Mouse (Mus musculus) forebrain, embryonic 14.5 days (tissue): ENCODE measurements at regions not wholly inside any gene's neighbourhood (a gene's known extent, or its start where the extent isn't known, plus 50 kb on each side); places are given as distances from the start of the nearest gene placed in this dataset.

Source experiments
- ATAC-seq: fragments of 200-750 bp; cut with Nextera tagmentation; 2 replicates; pipeline ENCODE4 v1.8.0; 2017; ENCODE audit warnings: mild to moderate bottlenecking, moderate library complexity
- DNase-seq: peaks from one replicate; pipeline ENCODE4 v3.0.0-alpha.2; 2015; ENCODE audit warnings: low spot score
- H3K27ac ChIP-seq: fragments of 300-500 bp; sonication (generic); 2 replicates; pipeline ENCODE4 v1.5.1; 2014; ENCODE audit warnings: low read depth, mild to moderate bottlenecking, control low read depth, low read length, moderate library complexity
- H3K27me3 ChIP-seq: fragments of 300-500 bp; sonication (generic); replicated peaks from 2 replicates; pipeline ENCODE4 v1.6.1; 2014; ENCODE audit warnings: low read length, control low read depth, mixed read lengths; ENCODE audit not compliant: control insufficient read depth, insufficient read depth
- H3K36me3 ChIP-seq: fragments of 300-500 bp; sonication (generic); 2 replicates; pipeline ENCODE4 v1.6.1; 2014; ENCODE audit warnings: low read length, control low read depth; ENCODE audit not compliant: control insufficient read depth, insufficient read depth
- H3K4me1 ChIP-seq: fragments of 300-500 bp; sonication (generic); 2 replicates; pipeline ENCODE4 v1.6.1; 2014; ENCODE audit warnings: antibody characterized with exemption, low read length, control low read depth; ENCODE audit not compliant: control insufficient read depth, insufficient read depth
- H3K4me2 ChIP-seq: fragments of 300-500 bp; sonication (generic); 2 replicates; pipeline ENCODE4 v1.6.1; 2014; ENCODE audit warnings: mild to moderate bottlenecking, control low read depth, low read length
- H3K4me3 ChIP-seq: fragments of 300-500 bp; sonication (generic); 2 replicates; pipeline ENCODE4 v1.5.1; 2014; ENCODE audit warnings: low read depth, low read length, control low read depth
- H3K9ac ChIP-seq: fragments of 300-500 bp; sonication (generic); 2 replicates; pipeline ENCODE4 v1.6.1; 2014; ENCODE audit warnings: mild to moderate bottlenecking, low read length, control low read depth, moderate library complexity
- H3K9me3 ChIP-seq: fragments of 300-500 bp; sonication (generic); replicated peaks from 2 replicates; pipeline ENCODE4 v1.6.1; 2016; ENCODE audit warnings: low read length, control low read depth, mixed read lengths; ENCODE audit not compliant: control insufficient read depth
- WGBS: fragments of 180-500 bp; shearing (Covaris S2); extraction: QIAGEN DNeasy Blood & Tissue Kit; methylation state at CpG from one replicate; pipeline ENCODE4 v1.1.7; 2014; 5-methylcytosine and 5-hydroxymethylcytosine counted together

GRCm38 (mm10) chr4:5126059-5126458, 332.9 kb upstream of the Impad1 start:
- whole genome bisulfite sequencing = 81% methylated on average over 2 of the region's 2 CpGs
- H3K4me1 ChIP-seq = no peaks in the 10 kb centered on the region
- H3K36me3 ChIP-seq = no peaks in the 10 kb centered on the region
- no peak overlapping the region for H3K9ac ChIP-seq
- no peak overlapping the region for H3K4me3 ChIP-seq
- H3K9me3 ChIP-seq = no peaks in the 10 kb centered on the region
- no peak overlapping the region for H3K4me2 ChIP-seq
- no peak overlapping the region for H3K27ac ChIP-seq
- no peaks in the 10 kb centered on the region for H3K27me3 ChIP-seq
- peak; percentile 17 for DNase-seq
- ATAC-seq = no peak

DNA sequence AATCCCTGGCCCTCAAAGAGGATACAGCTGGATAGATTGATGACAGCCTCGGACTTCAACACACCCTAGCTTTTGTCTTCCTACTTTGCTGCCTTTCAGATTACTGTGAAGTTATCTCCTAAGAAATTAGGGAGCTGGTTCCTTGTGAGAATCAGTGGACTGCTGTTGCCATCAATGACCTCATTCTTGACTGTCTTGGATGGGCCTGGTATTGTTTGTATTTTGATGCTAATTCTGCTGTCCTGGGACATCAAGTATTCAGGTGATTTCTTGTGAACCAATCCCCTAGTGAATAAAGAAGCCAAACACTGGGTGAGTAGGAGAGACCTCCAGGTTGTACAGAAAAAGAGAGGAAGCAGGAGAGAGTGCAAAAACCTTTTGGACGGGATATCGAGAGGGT, 305.3 kb upstream of the Impad1 start:
- no peak for DNase-seq

DNA sequence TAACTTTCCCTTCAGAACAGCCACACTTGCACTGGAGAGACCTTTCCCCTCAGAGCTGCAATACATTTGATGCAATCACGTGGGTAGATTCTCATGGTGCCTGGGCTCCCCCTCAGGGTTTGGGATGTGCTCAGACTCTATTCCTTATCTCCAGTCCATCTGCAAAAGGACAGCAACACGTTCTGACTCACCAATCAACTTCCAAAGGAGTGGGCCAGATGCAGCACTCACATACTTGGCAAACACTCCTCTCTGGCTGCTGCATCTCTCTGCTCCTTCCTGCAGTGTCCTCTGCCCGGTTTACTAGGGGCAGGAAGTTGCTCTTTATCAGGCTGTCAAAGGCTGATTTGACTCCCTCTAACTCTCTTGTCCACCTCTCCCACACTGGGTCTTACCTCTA, 285.6 kb upstream of the Impad1 start:
- Histone ChIP-seq H3K4me2 (no peak overlapping the region), H3K4me1 (no peaks in the 10 kb centered on the region), H3K27ac (no peak overlapping the region), H3K9me3 (no peaks in the 10 kb centered on the region), H3K4me3 (no peak overlapping the region), H3K27me3 (no peaks in the 10 kb centered on the region), H3K9ac (no peak overlapping the region), H3K36me3 (no peaks in the 10 kb centered on the region)
- ATAC-seq = no peak
- DNase-seq = no peak
- 68% methylated on average over 3 of the region's 3 CpGs for WGBS

More for the DNA sequence above, 305.3 kb upstream of the Impad1 start:
- H3K27me3 ChIP-seq = no peaks in the 10 kb centered on the region
- no peak overlapping the region for H3K4me3 ChIP-seq
- H3K9ac ChIP-seq = no peak overlapping the region
- no peak overlapping the region for H3K27ac ChIP-seq
- 84% methylated on average over 3 of the region's 3 CpGs for WGBS
- no peak for ATAC-seq
- no peaks in the 10 kb centered on the region for H3K4me1 ChIP-seq
- no peaks in the 10 kb centered on the region for H3K36me3 ChIP-seq
- no peak overlapping the region for H3K4me2 ChIP-seq
- H3K9me3 ChIP-seq = no peaks in the 10 kb centered on the region

DNA sequence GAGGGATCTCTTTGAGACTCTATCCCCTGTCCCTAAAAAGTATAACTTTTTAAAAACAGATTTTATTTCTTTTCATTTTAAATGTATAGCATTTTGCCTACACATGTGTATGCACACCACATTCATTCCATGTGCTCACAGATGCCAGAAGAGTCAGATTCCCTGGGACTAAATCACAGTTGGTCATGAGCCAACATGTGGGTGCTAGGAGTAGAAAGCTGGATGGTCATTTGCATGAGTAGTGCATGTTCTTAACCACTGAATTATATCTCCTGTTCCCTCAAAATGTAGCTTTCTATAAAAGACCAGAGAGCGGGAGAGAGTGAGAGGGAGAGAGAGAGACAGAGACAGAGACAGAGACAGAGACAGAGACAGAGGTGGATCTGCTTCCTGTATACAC, 281.6 kb upstream of the Impad1 start:
- Histone ChIP-seq H3K27ac (no peak overlapping the region), H3K9ac (no peak overlapping the region), H3K27me3 (no peaks in the 10 kb centered on the region), H3K9me3 (no peaks in the 10 kb centered on the region), H3K36me3 (no peaks in the 10 kb centered on the region), H3K4me3 (no peak overlapping the region), H3K4me2 (no peak overlapping the region), H3K4me1 (no peaks in the 10 kb centered on the region)
- DNase-seq = no peak
- WGBS = 80% methylated on average over 1 of the region's 1 CpGs
- ATAC-seq = no peak

- Histone ChIP-seq H3K9ac (no peak overlapping the region), H3K4me2 (no peak overlapping the region), H3K4me1 (no peaks in the 10 kb centered on the region), H3K36me3 (no peaks in the 10 kb centered on the region), H3K9me3 (no peaks in the 10 kb centered on the region), H3K27me3 (no peaks in the 10 kb centered on the region), H3K4me3 (no peak overlapping the region), H3K27ac (no peak overlapping the region)
- WGBS = 73% methylated on average over 4 of the region's 4 CpGs
- DNase-seq (peak; percentile 8), ATAC-seq (peak; percentile 34; the same call in 1 of the 2 replicates)
These were observed 278.1 kb upstream of the Impad1 start for GRCm38 (mm10) chr4:5071243-5071642.

- ATAC-seq (peak; percentile 72; the same call in 1 of the 2 replicates), DNase-seq (peak; percentile 31)
- Histone ChIP-seq H3K4me2 (no peak overlapping the region), H3K4me3 (no peak overlapping the region), H3K36me3 (no peaks in the 10 kb centered on the region), H3K27me3 (no peaks in the 10 kb centered on the region), H3K9ac (no peak overlapping the region), H3K9me3 (no peaks in the 10 kb centered on the region), H3K27ac (no peak overlapping the region), H3K4me1 (no peaks in the 10 kb centered on the region)
- 13% methylated on average over 2 of the region's 2 CpGs for WGBS
These were observed 266.3 kb upstream of the Impad1 start for GRCm38 (mm10) chr4:5059290-5059955.

DNA sequence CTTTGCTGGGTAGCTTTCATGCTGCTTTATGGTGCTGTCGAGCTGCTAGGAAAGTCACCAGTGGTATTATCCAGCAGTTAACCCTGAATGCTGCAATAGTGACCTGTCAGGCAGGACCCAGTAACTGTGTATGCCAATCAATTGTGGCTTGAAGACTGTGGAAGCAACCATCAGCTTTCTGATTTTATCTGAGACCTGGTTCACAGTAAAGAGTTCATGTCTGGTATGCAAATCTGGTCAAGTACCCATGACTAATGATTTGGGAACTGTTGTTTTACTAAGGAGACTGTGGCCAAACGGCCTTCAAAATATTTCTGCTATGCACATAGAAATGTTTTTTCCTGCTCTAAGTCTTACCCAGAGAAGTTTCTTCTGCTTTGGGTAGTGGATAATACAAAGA, 236.8 kb upstream of the Impad1 start:
- WGBS = 71% methylated on average over 2 of the region's 2 CpGs
- Histone ChIP-seq H3K4me3 (no peak overlapping the region), H3K9me3 (no peaks in the 10 kb centered on the region), H3K4me2 (no peak overlapping the region), H3K27ac (no peak overlapping the region), H3K27me3 (no peaks in the 10 kb centered on the region), H3K36me3 (no peaks in the 10 kb centered on the region), H3K9ac (no peak overlapping the region), H3K4me1 (no peaks in the 10 kb centered on the region)
- ATAC-seq (no peak), DNase-seq (no peak)

GRCm38 (mm10) chr4:4987491-4987890, 194.3 kb upstream of the Impad1 start:
- 84% methylated on average over 4 of the region's 4 CpGs for WGBS
- Histone ChIP-seq H3K9me3 (no peaks in the 10 kb centered on the region), H3K36me3 (no peaks in the 10 kb centered on the region), H3K27me3 (no peaks in the 10 kb centered on the region), H3K27ac (no peak overlapping the region), H3K9ac (no peak overlapping the region), H3K4me2 (no peak overlapping the region), H3K4me3 (no peak overlapping the region), H3K4me1 (no peaks in the 10 kb centered on the region)
- DNase-seq (no peak), ATAC-seq (no peak)

DNA sequence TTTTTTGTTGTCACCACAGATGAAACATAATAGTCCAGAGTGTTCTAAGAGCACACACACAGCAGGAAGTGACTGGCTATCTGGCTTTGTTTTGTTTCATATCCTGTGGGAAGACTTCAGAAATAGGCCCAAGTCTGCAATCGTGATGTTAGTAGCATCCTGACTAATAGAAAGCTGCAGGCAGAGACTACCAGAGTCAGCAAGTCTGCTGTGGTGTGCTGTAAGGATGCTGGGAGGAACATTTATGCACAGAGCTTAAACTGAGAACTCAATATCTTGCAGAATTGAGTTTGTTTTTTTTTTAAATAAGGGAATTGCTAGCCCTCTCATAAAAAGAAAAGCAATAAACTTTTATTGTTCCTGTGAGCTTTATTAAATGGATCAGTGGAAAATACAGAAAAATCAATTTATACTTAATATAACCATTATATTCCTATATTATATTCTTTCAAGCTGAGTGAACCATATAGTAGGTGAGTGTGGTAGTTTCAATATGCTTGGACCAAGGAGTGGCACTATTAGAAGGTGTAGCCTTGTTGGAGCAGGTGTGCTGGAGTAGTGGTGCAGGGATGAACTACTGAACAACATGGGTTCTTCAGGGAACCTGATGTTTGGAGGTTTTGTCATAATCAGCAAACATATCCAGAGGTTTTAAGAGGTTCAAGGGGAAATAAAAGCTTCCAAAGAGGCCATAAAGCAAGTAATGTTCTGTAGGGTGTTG, 190.5 kb upstream of the Impad1 start:
- no peaks in the 10 kb centered on the region for H3K4me1 ChIP-seq
- no peaks in the 10 kb centered on the region for H3K9me3 ChIP-seq
- 84% methylated on average over 1 of the region's 1 CpGs for WGBS

More for the DNA sequence above, 190.5 kb upstream of the Impad1 start:
- Histone ChIP-seq H3K4me3 (no peak overlapping the region), H3K4me2 (no peak overlapping the region), H3K36me3 (no peaks in the 10 kb centered on the region), H3K27me3 (no peaks in the 10 kb centered on the region), H3K27ac (no peak overlapping the region), H3K9ac (no peak overlapping the region)
- DNase-seq = no peak
- ATAC-seq = no peak
